Mouse (Mus musculus) frontal cortex, adult (tissue): ENCODE data around the gene Fcgr3.

Experiments
- ATAC-seq: cut with Nextera tagmentation; 2 replicates; pipeline ENCODE4 v1.9.2; 2017; ENCODE audit warnings: mild to moderate bottlenecking, moderate library complexity, mixed read lengths; ENCODE audit not compliant: low TSS enrichment

The Fcgr3 gene

DNA sequence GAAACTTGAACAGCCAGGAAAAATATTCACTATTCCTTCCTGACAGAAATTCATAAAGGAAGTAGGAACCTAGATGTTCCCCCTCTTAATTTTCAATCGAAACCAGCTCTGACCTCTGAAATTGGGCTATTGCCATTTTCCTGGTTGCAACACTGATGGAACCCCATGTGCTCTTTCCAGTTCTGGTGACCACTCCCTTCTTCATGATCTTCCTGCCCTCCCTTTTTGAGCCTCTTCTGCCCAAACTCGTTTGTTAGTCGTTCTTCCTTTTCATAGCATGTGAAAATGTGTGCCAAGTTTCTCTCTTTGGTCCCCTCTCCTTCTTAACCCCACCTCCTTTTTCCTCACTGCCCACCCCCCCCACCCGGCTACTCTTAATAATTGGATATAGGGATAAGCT lies 53.0 kb downstream of the Fcgr3 start:
- no peak for ATAC-seq

GRCm38 (mm10) chr1:171006905-171007304 lies 57.8 kb downstream of the Fcgr3 start:
- no peak for ATAC-seq

GRCm38 (mm10) chr1:171006335-171006734 lies 58.4 kb downstream of the Fcgr3 start:
- no peak for ATAC-seq

DNA sequence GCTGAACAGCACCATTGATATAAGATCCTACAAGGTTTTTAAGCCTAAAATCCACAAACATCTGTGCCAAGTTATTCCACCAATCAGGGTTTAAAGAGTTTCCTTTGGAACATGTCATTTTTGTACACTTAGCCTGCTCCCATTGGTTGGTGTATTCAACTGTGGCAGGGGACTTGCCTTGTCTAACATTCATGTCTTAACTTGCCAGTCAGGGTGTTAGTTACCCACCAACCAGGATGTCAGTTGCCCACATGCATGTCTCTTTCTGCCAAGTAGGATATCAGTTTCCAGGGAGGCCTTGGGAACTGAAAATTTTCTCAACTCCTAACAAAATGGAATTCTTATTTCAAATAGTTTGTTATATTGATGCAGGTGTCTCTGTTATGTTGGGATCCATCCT lies 59.1 kb downstream of the Fcgr3 start:
- ATAC-seq = no peak

- ATAC-seq = no peak
Measured at GRCm38 (mm10) chr1:171005081-171005480, 59.7 kb downstream of the Fcgr3 start.
